In genomic region chr5:17080405-17080804, GRCm38 (mm10) we compare ENCODE assay signal across 27 mouse cellular contexts.
"Had no signal": no experiment of that assay in that cellular context is flagged by ENCODE, and none has a peak within 500 bp of the region (broad histone marks: within the 10 kb centered on the region; RNA-seq: fewer than 3 reads in every experiment).

No protein-coding gene starts in this region.

- H3K4me1 ChIP-seq: heart, embryonic 13.5 days; heart, embryonic 15.5 days; hindbrain, embryonic 13.5 days; hindbrain, embryonic 15.5 days; kidney, embryonic 15.5 days; limb, embryonic 10.5 days; limb, embryonic 12.5 days; liver, embryonic 13.5 days; liver, embryonic 15.5 days had no signal

- DNase-seq: gastrocnemius, postnatal 14 days; gastrocnemius, postnatal 36 days; heart, adult 11 months; heart, adult 2 months; heart, postnatal 14 days; heart, postnatal 36 days; kidney, adult 11 months; kidney, adult 2 months; kidney, adult 9 months; kidney, postnatal 14 days; kidney, postnatal 36 days; liver; liver, embryonic 13.5 days had no signal

- H3K4me2 ChIP-seq: heart, embryonic 11.5 days; heart, embryonic 13.5 days; heart, embryonic 15.5 days; hindbrain, embryonic 13.5 days; hindbrain, embryonic 15.5 days; kidney, embryonic 15.5 days; limb, embryonic 12.5 days; liver, embryonic 11.5 days; liver, embryonic 13.5 days; liver, embryonic 15.5 days had no signal

- ATAC-seq: hindbrain, postnatal 0 days; intestine, embryonic 16.5 days had no signal

- H3K4me3 ChIP-seq: heart, adult 2 months; heart, embryonic 13.5 days; heart, embryonic 15.5 days; hindbrain, embryonic 13.5 days; hindbrain, embryonic 15.5 days; kidney, embryonic 15.5 days; left cerebral cortex, adult 2 months; limb, embryonic 10.5 days; limb, embryonic 12.5 days; liver, embryonic 13.5 days; liver, embryonic 15.5 days had no signal

- H3K9me3 ChIP-seq: heart, embryonic 13.5 days; heart, embryonic 15.5 days; hindbrain, embryonic 13.5 days; hindbrain, embryonic 15.5 days; kidney, embryonic 15.5 days; limb, embryonic 10.5 days; limb, embryonic 12.5 days; liver, embryonic 13.5 days; liver, embryonic 15.5 days had no signal

- H3K36me3 ChIP-seq: heart, embryonic 13.5 days; heart, embryonic 15.5 days; hindbrain, embryonic 13.5 days; hindbrain, embryonic 15.5 days; kidney, embryonic 15.5 days; limb, embryonic 10.5 days; limb, embryonic 12.5 days; liver, embryonic 13.5 days; liver, embryonic 15.5 days had no signal

- H3K27me3 ChIP-seq: heart, embryonic 13.5 days; heart, embryonic 15.5 days; hindbrain, embryonic 13.5 days; hindbrain, embryonic 15.5 days; kidney, embryonic 15.5 days; limb, embryonic 12.5 days; liver, embryonic 13.5 days; liver, embryonic 15.5 days had no signal

- H3K9ac ChIP-seq: heart, embryonic 13.5 days; heart, embryonic 15.5 days; hindbrain, embryonic 13.5 days; hindbrain, embryonic 15.5 days; kidney, embryonic 15.5 days; limb, embryonic 12.5 days; liver, embryonic 13.5 days; liver, embryonic 15.5 days had no signal

- H3K27ac ChIP-seq: heart, adult 2 months; heart, embryonic 13.5 days; heart, embryonic 15.5 days; hindbrain, embryonic 13.5 days; hindbrain, embryonic 15.5 days; hindbrain, postnatal 0 days; kidney, embryonic 15.5 days; kidney, postnatal 0 days; left cerebral cortex, adult 2 months; limb, embryonic 10.5 days; limb, embryonic 12.5 days; liver, embryonic 13.5 days; liver, embryonic 15.5 days had no signal
